Mouse (Mus musculus): ENCODE measurements at regions not wholly inside any gene's neighbourhood (a gene's known extent, or its start where the extent isn't known, plus 50 kb on each side); places are given as distances from the start of the nearest gene placed in this dataset.

- 92% methylated on average over 5 of the region's 5 CpGs for WGBS
- no peaks in the 10 kb centered on the region for H3K9me3 ChIP-seq (replicated peaks)
These were observed 58.7 kb downstream of the Mycn start for GRCm38 (mm10) chr12:12882931-12883553.

DNA sequence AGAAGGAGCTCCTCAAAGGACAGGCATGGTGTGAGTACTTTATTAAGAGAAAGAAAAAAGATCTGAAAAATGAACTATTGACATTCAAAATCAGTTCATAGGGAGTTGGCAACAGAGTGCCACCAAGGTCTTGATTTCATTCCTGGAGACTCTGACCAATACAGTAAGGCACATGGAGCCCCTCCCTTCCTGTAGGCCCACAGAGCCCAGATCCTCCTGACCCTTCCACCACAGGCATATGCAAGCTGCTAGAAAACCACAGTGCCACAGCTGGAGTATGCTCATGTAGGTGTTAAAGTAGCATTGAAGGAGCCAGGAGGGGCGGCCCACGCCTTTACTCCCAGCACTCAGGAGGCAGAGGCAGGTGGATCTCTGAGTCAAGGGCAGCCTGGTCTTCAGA lies 63.7 kb downstream of the Mycn start:
- Histone ChIP-seq H3K27me3 (ENCODE audit: low read depth, poor library complexity, severe bottlenecking) (no peaks in the 10 kb centered on the region), H3K36me3 (no peaks in the 10 kb centered on the region), H3K9me3 (replicated peaks) (no peaks in the 10 kb centered on the region), H3K4me3 (no peak overlapping the region), H3K4me1 (peaks cover 28% of the 10 kb centered on the region), H3K27ac (replicated peaks) (peak overlapping the region; percentile 85)
- WGBS, result 94% methylated on average over 2 of the region's 2 CpGs
- DNase-seq (ENCODE audit: low spot score), result no peak

More at GRCm38 (mm10) chr12:12882931-12883553, 58.7 kb downstream of the Mycn start:
- H3K4me3 ChIP-seq, result no peak overlapping the region
- peaks cover 25% of the 10 kb centered on the region for H3K4me1 ChIP-seq
- no peaks in the 10 kb centered on the region for H3K36me3 ChIP-seq
- no peak overlapping the region for H3K27ac ChIP-seq (replicated peaks)
- no peak for DNase-seq (ENCODE audit: low spot score)
- H3K27me3 ChIP-seq (ENCODE audit: low read depth, poor library complexity, severe bottlenecking), result no peaks in the 10 kb centered on the region

DNA sequence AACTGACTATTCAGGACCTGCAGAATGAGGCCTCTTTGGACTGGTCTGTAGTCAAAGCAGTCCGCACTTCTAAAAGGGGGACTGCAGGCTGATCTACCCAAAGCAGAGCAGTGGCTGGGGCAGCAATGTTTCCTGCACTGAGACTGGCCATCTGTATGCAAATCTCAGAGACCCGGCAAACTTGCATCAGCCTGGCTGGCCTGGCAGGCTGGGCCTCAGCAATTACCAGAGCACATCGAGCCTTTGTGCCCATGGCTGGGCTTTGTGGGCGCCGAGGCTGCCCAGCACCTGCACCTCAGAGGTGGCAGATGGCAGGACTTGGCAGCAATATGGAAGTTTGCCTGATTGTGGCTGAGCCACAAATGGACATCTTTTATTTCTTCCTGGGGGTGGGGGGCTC lies 64.2 kb downstream of the Mycn start:
- peaks cover 28% of the 10 kb centered on the region for H3K4me1 ChIP-seq
- H3K27me3 ChIP-seq (ENCODE audit: low read depth, poor library complexity, severe bottlenecking), result no peaks in the 10 kb centered on the region
- peak; percentile 61 for DNase-seq (ENCODE audit: low spot score)
- H3K4me3 ChIP-seq, result no peak overlapping the region
- H3K27ac ChIP-seq (replicated peaks), result peak overlapping the region; percentile 85
- no peaks in the 10 kb centered on the region for H3K9me3 ChIP-seq (replicated peaks)
- WGBS, result 55% methylated on average over 5 of the region's 5 CpGs
- H3K36me3 ChIP-seq, result no peaks in the 10 kb centered on the region

DNA sequence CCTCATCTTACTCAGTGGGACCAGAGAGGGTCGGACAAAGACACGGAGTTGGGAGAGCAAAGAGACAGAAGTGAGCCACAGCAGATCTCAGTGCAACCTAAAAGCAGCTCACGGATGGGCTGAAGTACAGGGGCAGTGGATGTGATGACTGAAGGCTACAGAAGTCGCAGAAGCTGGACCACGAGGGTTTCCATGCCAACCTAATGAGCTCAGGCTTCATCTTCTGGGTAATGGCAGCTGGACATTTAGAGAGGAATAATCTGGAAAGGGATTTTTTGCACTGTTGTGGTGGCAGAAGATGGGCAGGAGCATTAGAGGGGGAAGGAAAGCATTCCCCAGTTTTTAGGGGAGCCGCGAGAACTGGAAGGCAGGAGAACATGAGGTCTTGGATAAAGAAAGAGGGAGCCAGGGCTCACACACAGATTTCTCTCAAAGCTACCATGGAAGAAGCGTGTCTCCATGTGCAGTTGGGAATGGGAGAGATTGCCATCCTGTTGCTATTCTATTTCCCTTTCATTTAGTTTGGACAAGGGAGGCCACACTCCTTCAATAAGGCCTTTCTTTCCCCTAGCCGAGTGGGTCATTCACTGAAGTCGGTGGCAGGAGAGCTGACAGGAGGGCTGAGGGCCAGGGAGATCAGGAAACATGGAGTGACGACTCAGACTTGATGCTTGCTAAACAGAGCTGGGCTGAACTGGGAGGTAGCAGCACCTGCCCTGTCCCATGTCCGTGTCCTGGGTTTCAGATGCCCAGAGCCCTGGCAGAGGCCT lies 65.6 kb downstream of the Mycn start:
- peaks cover 30% of the 10 kb centered on the region for H3K4me1 ChIP-seq
- DNase-seq (ENCODE audit: low spot score), result no peak
- 73% methylated on average over 12 of the region's 12 CpGs for WGBS
- peak overlapping the region; percentile 38; the same call in 1 of the 2 replicates for H3K27ac ChIP-seq (replicated peaks)
- H3K27me3 ChIP-seq (ENCODE audit: low read depth, poor library complexity, severe bottlenecking), result no peaks in the 10 kb centered on the region
- no peaks in the 10 kb centered on the region for H3K9me3 ChIP-seq (replicated peaks)
- H3K36me3 ChIP-seq, result no peaks in the 10 kb centered on the region
- H3K4me3 ChIP-seq, result no peak overlapping the region

GRCm38 (mm10) chr12:12873551-12873950 lies 68.2 kb downstream of the Mycn start:
- WGBS, result 92% methylated on average over 11 of the region's 11 CpGs
- H3K36me3 ChIP-seq, result no peaks in the 10 kb centered on the region
- no peak overlapping the region for H3K27ac ChIP-seq (replicated peaks)
- no peak overlapping the region for H3K4me3 ChIP-seq
- DNase-seq (ENCODE audit: low spot score), result no peak
- no peaks in the 10 kb centered on the region for H3K27me3 ChIP-seq (ENCODE audit: low read depth, poor library complexity, severe bottlenecking)
- H3K4me1 ChIP-seq, result peaks cover 28% of the 10 kb centered on the region
- no peaks in the 10 kb centered on the region for H3K9me3 ChIP-seq (replicated peaks)

DNA sequence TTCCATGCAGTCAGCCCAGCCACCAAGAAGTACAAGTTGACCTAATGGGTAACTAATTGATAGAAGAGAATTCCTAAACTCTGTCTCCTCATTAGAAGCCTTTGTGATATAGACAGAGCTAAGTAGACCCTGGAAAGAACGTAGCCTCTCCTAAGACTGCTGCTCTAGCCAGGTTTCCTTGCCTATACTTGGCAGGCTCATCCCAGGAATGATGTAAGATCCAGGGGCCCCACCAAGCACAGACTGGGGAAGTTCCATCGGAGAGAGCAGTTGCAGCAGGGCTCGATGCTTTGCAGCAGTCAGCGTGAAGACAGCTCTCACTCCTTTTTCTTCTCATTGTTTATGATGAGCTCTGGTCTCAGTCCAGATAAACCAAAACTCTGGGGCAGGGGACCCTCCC lies 68.7 kb downstream of the Mycn start:
- H3K36me3 ChIP-seq, result no peaks in the 10 kb centered on the region
- WGBS, result 78% methylated on average over 4 of the region's 4 CpGs
- H3K4me1 ChIP-seq, result peaks cover 24% of the 10 kb centered on the region
- no peak for DNase-seq (ENCODE audit: low spot score)
- H3K4me3 ChIP-seq, result no peak overlapping the region
- no peaks in the 10 kb centered on the region for H3K9me3 ChIP-seq (replicated peaks)
- H3K27me3 ChIP-seq (ENCODE audit: low read depth, poor library complexity, severe bottlenecking), result no peaks in the 10 kb centered on the region
- H3K27ac ChIP-seq (replicated peaks), result no peak overlapping the region

DNA sequence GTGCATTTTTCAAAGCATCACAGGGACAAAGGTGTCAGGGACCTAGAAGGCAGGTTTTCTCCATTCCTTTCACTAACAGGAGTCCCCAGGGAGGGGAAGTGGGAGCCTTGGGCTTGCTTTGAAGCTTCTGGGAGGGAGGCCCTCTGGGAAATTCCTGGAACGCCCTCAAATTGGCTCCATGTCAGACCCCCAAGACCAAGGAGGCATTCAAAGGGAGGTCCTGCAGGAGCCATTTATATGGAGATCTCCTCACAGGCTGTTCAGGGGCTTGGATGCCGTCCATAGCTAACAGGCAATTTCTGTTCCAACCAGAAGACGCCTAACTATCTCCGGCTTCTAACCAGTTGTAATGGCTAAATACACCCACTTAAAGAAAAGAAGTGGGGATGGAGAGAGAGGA lies 70.4 kb downstream of the Mycn start:
- 67% methylated on average over 4 of the region's 4 CpGs for WGBS
- no peaks in the 10 kb centered on the region for H3K36me3 ChIP-seq
- DNase-seq (ENCODE audit: low spot score), result no peak

GRCm38 (mm10) chr12:12866590-12866989 lies 75.1 kb downstream of the Mycn start:
- no peak for DNase-seq (ENCODE audit: low spot score)
- 86% methylated on average over 10 of the region's 10 CpGs for WGBS
- no peak overlapping the region for H3K27ac ChIP-seq (replicated peaks)
- H3K9me3 ChIP-seq (replicated peaks), result no peaks in the 10 kb centered on the region
- H3K4me1 ChIP-seq, result peaks cover 2% of the 10 kb centered on the region; the same call in 1 of the 2 replicates
- H3K36me3 ChIP-seq, result no peaks in the 10 kb centered on the region
- no peak overlapping the region for H3K4me3 ChIP-seq
- H3K27me3 ChIP-seq (ENCODE audit: low read depth, poor library complexity, severe bottlenecking), result peaks cover 4% of the 10 kb centered on the region; the same call in 1 of the 2 replicates

More for the DNA sequence above, 70.4 kb downstream of the Mycn start:
- Histone ChIP-seq H3K4me3 (no peak overlapping the region), H3K27ac (replicated peaks) (no peak overlapping the region; the same call in 1 of the 2 replicates), H3K27me3 (ENCODE audit: low read depth, poor library complexity, severe bottlenecking) (peaks cover 4% of the 10 kb centered on the region; the same call in 1 of the 2 replicates), H3K9me3 (replicated peaks) (no peaks in the 10 kb centered on the region), H3K4me1 (peaks cover 11% of the 10 kb centered on the region)

DNA sequence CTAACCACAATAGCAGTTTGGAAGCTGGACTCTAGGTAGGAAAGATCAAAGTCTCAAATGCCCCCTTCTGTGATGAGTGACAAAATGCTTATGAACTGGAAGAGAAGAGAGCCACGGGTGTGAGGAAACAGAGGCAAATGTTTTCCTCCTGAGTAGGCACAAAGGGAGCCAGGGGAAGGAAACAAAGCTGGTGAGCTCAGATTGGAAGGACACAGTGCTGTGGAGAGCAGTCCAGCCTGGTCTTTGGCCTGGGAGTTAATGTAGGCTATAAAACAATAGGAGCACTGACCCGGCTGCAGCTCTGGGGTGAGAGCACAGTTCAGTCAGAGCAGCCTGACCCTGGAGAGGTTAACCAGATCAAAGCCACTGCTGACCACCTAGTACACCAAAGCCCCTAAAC lies 91.0 kb downstream of the Mycn start:
- WGBS, result 9% methylated on average over 2 of the region's 2 CpGs
- H3K36me3 ChIP-seq, result no peaks in the 10 kb centered on the region
- H3K9me3 ChIP-seq (replicated peaks), result no peaks in the 10 kb centered on the region
- H3K4me3 ChIP-seq, result no peak overlapping the region
- peak overlapping the region; percentile 50; the same call in 1 of the 2 replicates for H3K27ac ChIP-seq (replicated peaks)
- H3K27me3 ChIP-seq (ENCODE audit: low read depth, poor library complexity, severe bottlenecking), result no peaks in the 10 kb centered on the region
- peak; percentile 44 for DNase-seq (ENCODE audit: low spot score)
- peaks cover 12% of the 10 kb centered on the region for H3K4me1 ChIP-seq

GRCm38 (mm10) chr12:12846716-12847115 lies 95.0 kb downstream of the Mycn start:
- WGBS, result 41% methylated on average over 1 of the region's 1 CpGs
- H3K4me1 ChIP-seq, result peaks cover 26% of the 10 kb centered on the region

GRCm38 (mm10) chr12:12842247-12842957 lies 99.3 kb downstream of the Mycn start:
- H3K27ac ChIP-seq (replicated peaks), result peak overlapping the region; percentile 79
- peaks cover 10% of the 10 kb centered on the region; the same call in 1 of the 2 replicates for H3K27me3 ChIP-seq (ENCODE audit: low read depth, poor library complexity, severe bottlenecking)
- no peak overlapping the region for H3K4me3 ChIP-seq
- peaks cover 33% of the 10 kb centered on the region for H3K4me1 ChIP-seq
- H3K36me3 ChIP-seq, result no peaks in the 10 kb centered on the region
- peak; percentile 48 for DNase-seq (ENCODE audit: low spot score)
- H3K9me3 ChIP-seq (replicated peaks), result no peaks in the 10 kb centered on the region
- WGBS, result 46% methylated on average over 17 of the region's 17 CpGs

More at GRCm38 (mm10) chr12:12846716-12847115, 95.0 kb downstream of the Mycn start:
- Histone ChIP-seq H3K9me3 (replicated peaks) (no peaks in the 10 kb centered on the region), H3K27me3 (ENCODE audit: low read depth, poor library complexity, severe bottlenecking) (peaks cover 7% of the 10 kb centered on the region; the same call in 1 of the 2 replicates), H3K27ac (replicated peaks) (no peak overlapping the region), H3K36me3 (no peaks in the 10 kb centered on the region), H3K4me3 (no peak overlapping the region)
- DNase-seq (ENCODE audit: low spot score), result no peak

DNA sequence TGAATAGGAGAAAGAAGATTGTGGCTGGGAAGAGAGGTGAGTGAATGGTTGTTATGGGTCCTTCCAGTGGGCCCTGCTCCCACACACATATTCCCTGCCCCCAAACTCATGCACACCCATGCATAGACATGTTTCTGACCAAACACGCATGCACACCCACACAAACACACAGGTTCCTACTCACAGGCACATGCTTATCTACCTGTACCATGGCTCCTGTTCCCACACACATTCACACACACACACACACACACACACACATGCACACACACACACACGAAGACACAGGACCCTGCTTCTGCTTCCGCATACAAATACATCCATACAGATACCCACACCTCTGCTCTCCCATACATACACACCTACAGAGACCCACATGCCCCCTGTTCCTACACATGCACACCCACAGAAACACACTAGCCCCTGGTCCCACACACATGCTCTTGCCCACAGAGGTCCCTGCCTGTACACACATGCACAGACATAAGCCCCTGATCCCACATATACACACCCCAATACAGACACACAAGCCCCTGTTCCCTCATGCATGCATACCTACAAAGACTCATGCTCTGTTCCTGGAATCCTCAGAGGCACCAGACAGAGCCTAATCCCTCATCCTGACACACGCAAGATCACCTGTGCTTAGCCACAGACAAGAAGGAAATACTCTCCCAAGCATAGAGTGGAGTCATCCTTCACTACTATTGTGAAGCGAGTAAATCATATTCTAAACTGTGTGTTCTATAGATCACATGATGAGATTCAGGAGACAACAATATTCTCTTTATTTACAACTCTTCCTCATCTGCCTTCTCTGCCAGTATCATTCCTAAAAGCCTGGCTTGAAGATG lies 100.1 kb downstream of the Mycn start:
- no peaks in the 10 kb centered on the region for H3K9me3 ChIP-seq (replicated peaks)
- H3K4me1 ChIP-seq, result peaks cover 33% of the 10 kb centered on the region
- H3K36me3 ChIP-seq, result no peaks in the 10 kb centered on the region
- peaks cover 10% of the 10 kb centered on the region; the same call in 1 of the 2 replicates for H3K27me3 ChIP-seq (ENCODE audit: low read depth, poor library complexity, severe bottlenecking)
- no peak overlapping the region for H3K4me3 ChIP-seq
- 90% methylated on average over 5 of the region's 5 CpGs for WGBS
- H3K27ac ChIP-seq (replicated peaks), result peak overlapping the region; percentile 79
- no peak for DNase-seq (ENCODE audit: low spot score)

Measured in midbrain, embryonic 10.5 days (tissue).